Mouse (Mus musculus): Measurements from ENCODE around the gene Cd63. TPM values are rescaled to one million over a fixed set of nuclear protein-coding genes. Genes with fewer than 3 reads are reported as not detected.
A peak's percentile ranks its signal among the peaks of the same experiment; 100 is the strongest.

Gene Cd63
- total RNA-seq, 2 experiments from 2014 or later, result 124 to 132 TPM

GRCm38 (mm10) chr10:128920736-128921161 lies 20.0 kb downstream of the Cd63 start:
- Histone ChIP-seq H3K4me3 (peak overlapping the region; percentile 85; the same call in 1 of the 2 replicates), H3K27ac (peak overlapping the region; percentile 100)
- TF ChIP-seq CTCF (IDR thresholded peaks at IDR 0.05), result no peak
- intact Hi-C loops (cut with DNase I), result loop anchor here (10.0 kb wide), 1 partner anchor 886 kb away; the partner anchor contains the start of gene Naca
- no peak for DNase-seq

GRCm38 (mm10) chr10:128921251-128921650 lies 20.5 kb downstream of the Cd63 start:
- TF ChIP-seq CTCF (IDR thresholded peaks at IDR 0.05), result no peak

GRCm38 (mm10) chr10:128921883-128922821 lies 21.4 kb downstream of the Cd63 start:
- peak overlapping the region; percentile 100 for H3K27ac ChIP-seq
- peak overlapping the region; percentile 85 for H3K4me3 ChIP-seq
- no peak for DNase-seq
- intact Hi-C loops (cut with DNase I), result loop anchor here (2.0 to 10.0 kb wide), 2 partner anchors 25 to 887 kb away; partner anchors contain the start of gene Naca
- no peak for TF ChIP-seq CTCF (IDR thresholded peaks at IDR 0.05)

More at GRCm38 (mm10) chr10:128921251-128921650, 20.5 kb downstream of the Cd63 start:
- DNase-seq, result no peak
- H3K4me3 ChIP-seq, result peak overlapping the region; percentile 85
- intact Hi-C loops (cut with DNase I), result loop anchor here (10.0 kb wide), 1 partner anchor 886 kb away; the partner anchor contains the start of gene Naca
- peak overlapping the region; percentile 100 for H3K27ac ChIP-seq

- TF ChIP-seq CTCF (IDR thresholded peaks at IDR 0.05), result no peak
- Histone ChIP-seq H3K4me3 (peak within 1 kb of the TSS; percentile 85), H3K27ac (peak within 1 kb of the TSS; percentile 100)
- intact Hi-C loops (cut with DNase I), result loop anchor here (2.0 to 10.0 kb wide), 2 partner anchors 24 to 888 kb away; partner anchors contain the start of gene Naca
- DNase-seq, result no peak
Observed at GRCm38 (mm10) chr10:128922822-128923012, 21.9 kb downstream of the Cd63 start, which contains the start of gene Rdh5. Rdh5 (minus strand) TSS chr10:128922888.

- peak; percentile 99 for DNase-seq
- TF ChIP-seq CTCF (IDR thresholded peaks at IDR 0.05), result peak; percentile 67
- Histone ChIP-seq H3K27ac (peak overlapping the region; percentile 100), H3K4me3 (peak overlapping the region; percentile 85)
- intact Hi-C loops (cut with DNase I), result loop anchor here (2.0 to 10.0 kb wide), 2 partner anchors 24 to 888 kb away; partner anchors contain the start of gene Naca
Observed at GRCm38 (mm10) chr10:128923013-128923691, 22.4 kb downstream of the Cd63 start.

- H3K4me3 ChIP-seq, result peak within 1 kb of the TSS; percentile 85
- no peak for DNase-seq
- H3K27ac ChIP-seq, result peak within 1 kb of the TSS; percentile 100
- TF ChIP-seq CTCF (IDR thresholded peaks at IDR 0.05), result no peak
- intact Hi-C loops (cut with DNase I), result loop anchor here (2.0 to 10.0 kb wide), 2 partner anchors 23 to 889 kb away; partner anchors contain the start of gene Naca
Observed at GRCm38 (mm10) chr10:128923935-128924334, 23.1 kb downstream of the Cd63 start, which contains the start of gene Bloc1s1. Bloc1s1 (minus strand) TSS chr10:128924035.

GRCm38 (mm10) chr10:128928356-128928755 lies 27.6 kb downstream of the Cd63 start:
- H3K4me3 ChIP-seq, result no peak overlapping the region
- intact Hi-C loops (cut with DNase I), result loop anchor here (10.0 kb wide), 1 partner anchor 894 kb away; the partner anchor contains the start of gene Naca
- DNase-seq, result no peak
- peak overlapping the region; percentile 72 for H3K27ac ChIP-seq
- no peak for TF ChIP-seq CTCF (IDR thresholded peaks at IDR 0.05)

- Histone ChIP-seq H3K27ac (peak overlapping the region; percentile 72), H3K4me3 (no peak overlapping the region)
- DNase-seq, result no peak
- TF ChIP-seq CTCF (IDR thresholded peaks at IDR 0.05), result no peak
- intact Hi-C loops (cut with DNase I), result loop anchor here (10.0 kb wide), 1 partner anchor 895 kb away; the partner anchor contains the start of gene Naca
Observed at GRCm38 (mm10) chr10:128929638-128930378, 29.0 kb downstream of the Cd63 start.

- intact Hi-C loops (cut with DNase I), result no loop called here
- TF ChIP-seq CTCF (IDR thresholded peaks at IDR 0.05), result no peak
- Histone ChIP-seq H3K4me3 (peak overlapping the region; percentile 13; the same call in 1 of the 2 replicates), H3K27ac (peak overlapping the region; percentile 88)
- peak; percentile 73 for DNase-seq
Observed at GRCm38 (mm10) chr10:128931441-128931840, 30.7 kb downstream of the Cd63 start.

- H3K27ac ChIP-seq, result peak within 1 kb of the TSS; percentile 88
- H3K4me3 ChIP-seq, result peak within 1 kb of the TSS; percentile 83
- no peak for TF ChIP-seq CTCF (IDR thresholded peaks at IDR 0.05)
- peak; percentile 75 for DNase-seq
- intact Hi-C loops (cut with DNase I), result no loop called here
Observed at GRCm38 (mm10) chr10:128933574-128933973, 32.8 kb downstream of the Cd63 start, which contains the start of gene Itga7. Itga7 (plus strand) TSS chr10:128933818.

- no peak for TF ChIP-seq CTCF (IDR thresholded peaks at IDR 0.05)
- intact Hi-C loops (cut with DNase I), result no loop called here
- Histone ChIP-seq H3K4me3 (peak overlapping the region; percentile 83), H3K27ac (peak overlapping the region; percentile 88)
- DNase-seq, result no peak
Observed at GRCm38 (mm10) chr10:128933976-128934721, 33.4 kb downstream of the Cd63 start.
